Mouse (Mus musculus): ENCODE data around the gene Cel. TPM values are rescaled to one million over a fixed set of nuclear protein-coding genes. Genes with fewer than 3 reads are reported as not detected.

The Cel gene
- total RNA-seq, 2 experiments from 2014 or later, result not detected

DNA sequence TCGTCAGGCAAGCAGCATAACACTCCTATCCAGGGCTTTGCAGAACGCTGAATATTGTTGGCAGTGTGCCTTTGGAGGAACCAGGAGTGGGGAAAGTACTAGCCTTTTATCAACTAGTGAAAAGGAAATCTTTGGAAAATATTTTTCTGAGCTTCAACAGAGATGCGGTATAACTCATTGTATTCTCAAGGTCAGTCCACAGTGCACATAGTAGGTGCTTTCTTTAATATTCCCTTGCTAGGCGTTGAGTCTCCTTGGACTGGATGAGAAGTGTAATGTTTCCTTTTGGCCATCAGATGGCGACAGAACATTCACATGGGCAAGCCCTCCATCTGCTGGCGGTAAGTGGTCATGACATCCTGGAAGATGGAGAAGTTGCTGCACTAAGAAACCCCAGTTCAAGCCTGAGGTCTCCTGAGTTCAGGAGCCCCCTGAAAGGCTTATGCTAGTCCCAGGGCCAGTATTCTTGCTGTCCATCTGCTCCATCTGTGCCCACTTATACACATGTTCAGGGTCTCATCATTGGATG, 21.9 kb upstream of the Cel start:
- DNase-seq, result peak; percentile 85

DNA sequence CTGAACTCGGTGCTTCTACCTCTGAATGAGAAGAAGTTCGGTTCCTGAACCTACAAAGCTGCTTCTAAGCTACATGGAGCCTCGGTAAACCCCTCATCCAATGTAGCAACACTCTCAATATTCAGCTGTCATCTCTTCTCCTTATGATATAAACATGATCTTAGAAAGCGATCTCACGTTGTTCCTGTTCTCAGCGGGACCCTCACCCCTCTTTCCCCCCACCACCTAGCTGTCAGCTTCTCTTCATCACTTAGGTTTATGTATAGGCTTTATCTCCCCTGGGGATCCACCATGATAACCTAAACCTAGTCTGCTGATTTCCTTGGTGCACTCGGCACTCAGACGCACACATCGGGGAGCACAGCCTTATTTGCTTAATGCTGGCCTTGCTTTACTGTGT, 20.4 kb upstream of the Cel start, which contains the start of gene Gtf3c5:
Gtf3c5 (minus strand) TSS at position 101 of the 400 bp plus-strand sequence.
- DNase-seq, result no peak

DNA sequence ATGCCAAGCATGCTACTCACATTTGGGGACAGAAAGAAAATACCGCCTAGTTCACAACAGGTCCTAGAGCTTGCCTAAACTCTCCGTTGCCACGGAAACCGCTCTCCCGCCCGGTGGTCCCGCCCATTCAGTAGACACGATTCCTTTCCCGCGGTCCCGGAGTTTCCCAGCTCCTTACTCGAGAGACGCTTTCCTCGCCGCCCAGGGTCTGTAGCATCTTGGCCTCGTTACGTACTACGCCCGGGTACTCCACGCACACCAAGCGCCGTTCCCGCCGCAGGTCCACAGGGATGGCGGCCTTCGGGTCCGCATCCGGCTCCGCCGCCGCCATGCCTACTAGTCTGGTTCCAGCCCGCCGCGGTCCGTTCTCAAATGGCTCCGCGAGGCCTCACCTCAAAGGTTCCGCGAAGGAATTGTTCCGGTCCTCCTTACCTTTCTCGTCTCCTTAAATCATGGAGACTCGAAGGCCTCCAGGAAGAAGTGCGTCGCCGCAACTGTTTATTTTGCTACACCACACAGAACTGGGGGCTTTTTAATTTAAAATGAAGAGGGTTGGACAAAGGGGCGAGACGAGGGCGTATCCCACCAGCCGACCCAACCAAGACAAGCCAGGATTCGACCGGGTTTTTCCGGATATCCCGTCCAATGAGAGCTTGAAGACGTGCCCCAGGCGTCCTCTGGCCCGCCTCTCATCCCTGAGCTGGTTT, 19.6 kb upstream of the Cel start:
- DNase-seq, result peak; percentile 92

DNA sequence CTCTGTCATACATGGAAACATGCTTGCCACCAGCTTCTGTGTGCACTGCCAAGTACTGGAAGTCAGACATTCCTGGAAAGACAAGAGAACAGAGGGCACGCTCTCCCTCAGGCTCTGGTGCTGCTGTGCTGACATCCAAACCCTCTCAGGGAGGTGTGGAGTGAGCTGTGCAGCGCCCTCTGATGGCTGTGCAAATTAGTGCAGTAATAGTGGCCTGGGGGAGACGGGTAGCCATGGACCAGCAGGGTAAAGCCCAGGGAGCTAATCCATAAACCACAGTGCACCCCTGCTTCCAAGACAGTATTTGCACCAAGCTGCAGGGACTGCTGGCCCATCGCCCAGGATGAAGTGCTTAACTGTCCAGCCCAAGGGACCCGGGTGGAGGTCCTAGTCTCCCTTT, 14.8 kb upstream of the Cel start:
- peak; percentile 52 for DNase-seq

DNA sequence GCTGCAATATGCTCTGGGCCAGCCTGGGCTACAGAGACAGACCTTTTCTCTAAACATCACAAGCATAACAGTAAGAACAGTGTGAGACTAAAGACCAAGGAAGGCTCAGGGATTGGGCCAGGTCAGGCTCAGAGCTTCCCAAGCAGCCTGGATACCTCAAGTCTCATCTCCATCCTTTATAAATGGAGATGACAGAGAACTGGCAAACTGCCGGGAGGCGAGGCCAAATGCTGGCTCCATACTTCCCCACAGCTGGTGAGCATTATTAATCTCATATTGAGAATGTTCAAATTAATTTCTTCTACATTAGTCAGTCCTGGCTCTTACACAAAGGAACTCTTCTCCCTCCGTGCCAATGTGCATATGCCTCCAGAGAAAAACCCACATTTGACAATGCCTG, 13.6 kb upstream of the Cel start:
- peak; percentile 56 for DNase-seq

DNA sequence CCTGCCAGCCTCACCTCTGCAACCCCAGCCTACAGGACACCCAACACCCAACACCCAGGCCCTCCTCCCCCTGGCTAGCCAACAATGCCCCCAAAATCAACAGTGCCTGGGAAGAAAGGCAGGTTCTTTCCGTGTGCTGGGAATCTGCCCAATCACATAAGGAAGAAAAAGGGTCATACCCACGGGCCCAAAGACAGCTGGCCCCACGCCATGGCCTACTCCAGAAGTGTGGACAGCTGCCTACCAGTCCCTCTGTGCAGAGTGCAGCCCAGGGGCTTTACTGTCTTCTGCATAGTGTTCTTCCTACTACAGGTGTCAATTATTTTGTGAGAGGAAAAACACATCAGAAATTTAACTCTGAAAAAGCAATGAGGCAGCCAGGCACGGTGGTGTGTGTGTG, 12.1 kb upstream of the Cel start:
- no peak for DNase-seq

DNA sequence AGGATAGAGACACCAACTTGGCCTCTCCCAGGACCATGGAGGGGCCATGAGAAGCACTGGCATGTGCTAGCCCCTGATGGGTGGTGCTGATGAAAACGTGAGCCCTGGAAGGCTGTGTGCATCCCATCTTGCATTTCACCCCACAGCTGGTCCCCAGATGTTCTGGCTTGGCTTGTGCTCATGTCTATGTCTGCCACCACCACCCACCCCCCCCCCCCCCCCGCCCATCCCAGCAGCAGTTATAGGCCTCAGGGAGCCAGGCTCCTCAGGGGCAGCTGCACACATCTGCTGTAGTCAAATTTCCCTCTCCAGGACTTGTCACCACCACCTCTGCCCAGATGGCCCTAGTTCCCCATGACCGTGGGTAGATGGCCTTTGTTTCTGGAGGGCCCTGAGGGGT, 6.7 kb upstream of the Cel start:
- peak; percentile 43 for DNase-seq

DNA sequence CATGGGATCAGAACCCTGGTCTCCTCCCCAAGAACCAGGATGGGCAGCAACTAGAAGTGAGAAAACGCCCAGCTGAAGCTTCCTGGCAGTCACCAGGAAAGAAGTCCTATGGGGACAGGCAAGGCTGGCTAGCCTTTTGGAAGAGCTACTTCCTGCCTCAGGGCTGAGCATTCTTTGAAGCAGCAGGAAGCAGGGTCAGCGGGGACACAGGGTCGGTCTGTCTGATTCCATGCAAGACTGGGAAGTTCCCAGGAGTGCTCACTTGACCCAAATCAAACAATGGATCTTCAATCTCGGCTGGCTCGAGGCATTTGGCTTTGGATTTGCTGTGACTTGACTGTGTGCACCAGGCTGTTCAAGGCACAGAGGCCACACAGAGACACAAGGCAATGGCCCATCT, 3.3 kb upstream of the Cel start:
- peak; percentile 31 for DNase-seq

DNA sequence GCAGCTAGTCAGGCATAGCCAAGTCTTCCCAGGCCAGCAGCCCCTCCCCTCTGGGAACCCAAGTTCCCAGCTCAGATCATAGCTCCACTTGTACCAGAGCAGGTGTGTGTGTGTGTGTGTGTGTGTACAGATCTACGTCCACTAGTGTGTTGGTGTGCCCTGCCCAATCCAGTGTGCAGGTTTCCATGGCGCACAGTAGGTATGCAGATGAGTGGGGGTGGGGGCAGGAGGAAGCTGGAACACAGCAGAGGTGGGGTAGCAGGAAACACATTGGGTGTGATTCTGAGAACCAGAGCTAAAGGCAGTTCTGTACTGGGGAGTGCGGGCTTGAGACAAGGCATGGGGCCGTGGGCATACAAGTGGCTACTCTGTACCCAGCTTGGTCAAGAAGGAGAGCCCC, 1.2 kb upstream of the Cel start:
- DNase-seq, result no peak

DNA sequence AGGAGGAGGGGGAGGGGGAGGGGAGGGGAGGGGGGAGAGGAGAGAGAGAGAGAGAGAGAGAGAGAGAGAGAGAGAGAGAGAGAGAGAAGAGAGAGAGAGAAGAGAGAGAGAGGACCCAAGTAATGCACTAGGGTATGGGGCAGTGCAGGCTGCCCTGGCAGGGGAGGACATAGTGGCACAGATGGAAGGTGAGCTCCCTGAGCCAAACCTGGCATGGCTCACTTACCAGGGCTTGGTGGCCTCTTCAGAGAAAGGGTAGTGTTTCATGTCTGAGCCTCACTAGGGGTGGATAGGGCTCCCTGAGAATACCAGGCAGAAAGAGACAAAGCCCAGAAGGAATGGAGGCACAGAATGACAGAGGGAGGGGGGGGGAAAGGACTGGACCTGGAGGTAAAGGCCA, 627 bp upstream of the Cel start:
- DNase-seq, result no peak

DNA sequence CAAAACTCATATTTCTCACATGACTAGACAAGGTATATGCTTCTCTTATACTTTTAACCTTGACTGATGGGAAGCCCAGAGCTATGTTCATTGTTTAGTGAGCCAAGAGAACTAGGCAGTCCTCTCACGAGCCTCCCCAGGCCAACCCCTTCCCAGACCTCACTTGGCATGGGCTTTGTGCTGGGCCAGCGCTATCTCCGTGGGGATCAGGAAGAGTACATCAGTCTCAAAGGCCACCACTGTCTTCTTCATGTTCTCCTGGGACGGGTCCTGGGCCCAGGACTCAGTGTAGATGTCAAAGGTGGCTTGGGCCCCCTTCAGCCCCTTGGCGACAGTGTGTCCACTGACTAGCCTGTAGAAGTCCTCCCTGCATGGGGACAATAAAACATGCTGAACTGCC, 5.8 kb downstream of the Cel start:
- no peak for DNase-seq

DNA sequence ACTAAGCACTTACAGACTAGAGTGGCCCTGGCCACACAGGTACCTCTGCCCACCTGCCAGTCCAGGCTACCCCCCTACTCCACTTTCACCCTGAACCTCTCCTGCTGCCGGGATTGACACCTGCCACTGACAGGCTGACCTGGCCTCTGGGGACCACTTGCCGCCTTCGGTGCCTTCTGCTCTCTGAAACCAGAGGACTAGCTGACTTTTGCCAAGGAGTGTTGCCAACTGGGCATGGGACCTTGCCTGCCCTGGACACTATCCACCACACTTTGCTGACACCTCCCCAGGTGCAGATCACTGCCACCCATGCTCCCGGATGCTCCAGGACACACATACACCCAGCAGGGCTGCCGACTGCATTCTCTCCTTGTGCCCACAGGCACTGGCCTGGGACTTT, 10.9 kb downstream of the Cel start:
- DNase-seq, result no peak

DNA sequence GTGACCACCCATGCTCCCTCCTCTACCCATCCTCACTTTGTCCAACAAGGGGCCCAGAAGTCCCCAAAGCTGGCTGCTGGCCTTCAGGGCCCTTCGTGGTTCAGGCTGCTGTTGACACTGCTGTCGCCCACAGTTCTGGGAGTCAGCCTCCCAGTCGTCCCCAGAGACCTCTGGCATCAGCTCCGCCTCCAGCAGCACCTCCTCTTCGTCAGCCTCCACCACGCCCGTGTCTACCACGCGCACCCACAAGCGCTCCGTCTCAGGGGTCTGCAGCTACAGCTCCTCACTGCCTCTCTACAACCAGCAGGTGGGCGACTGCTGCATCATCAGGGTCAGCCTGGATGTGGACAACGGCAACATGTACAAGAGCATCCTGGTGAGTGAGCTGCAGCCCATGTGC, 14.0 kb downstream of the Cel start:
- no peak for DNase-seq

DNA sequence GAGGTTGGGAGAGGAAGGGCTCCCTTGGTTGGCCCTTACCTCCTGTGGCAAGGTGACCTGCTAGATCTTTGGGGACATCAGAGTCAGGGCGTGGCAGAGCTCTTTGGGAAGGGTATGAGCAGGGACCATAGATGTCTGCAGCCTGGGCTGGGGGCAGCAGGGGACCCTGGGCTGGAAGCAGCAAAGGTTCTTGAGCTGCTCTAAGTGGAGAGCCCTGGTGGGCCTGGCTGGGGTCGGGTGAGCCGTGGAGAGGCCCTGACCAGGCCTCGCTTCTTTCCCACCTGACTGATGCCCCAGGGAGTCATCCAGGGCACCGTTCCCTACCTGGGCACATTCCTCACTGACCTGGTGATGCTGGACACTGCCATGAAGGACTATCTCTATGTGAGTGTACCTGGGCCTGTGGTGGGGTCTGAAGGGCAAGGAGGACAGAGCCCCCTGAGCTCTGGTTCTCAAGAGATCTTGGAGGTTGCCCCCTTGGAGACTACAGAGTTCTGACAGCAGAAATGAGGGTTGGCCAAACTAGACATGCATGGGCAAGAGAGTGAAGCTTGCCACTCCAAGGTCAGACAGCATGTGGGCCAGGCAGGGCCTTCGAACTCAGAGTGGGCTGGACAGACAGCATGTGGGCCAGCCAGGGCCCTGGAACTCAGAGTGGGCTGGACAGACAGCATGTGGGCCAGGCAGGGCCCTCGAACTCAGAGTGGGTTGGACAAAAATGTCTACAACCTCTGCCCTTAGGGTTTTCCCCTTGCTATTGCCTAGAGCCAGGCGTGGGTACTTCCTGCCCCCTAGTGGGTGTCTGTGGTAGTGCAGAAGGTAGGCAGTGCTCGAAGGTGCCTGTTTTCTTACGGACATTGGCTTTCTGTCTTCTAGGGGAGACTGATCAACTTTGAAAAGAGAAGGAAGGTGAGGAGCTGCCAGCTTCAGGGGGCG, 15.7 kb downstream of the Cel start:
- peak; percentile 92 for DNase-seq

DNA sequence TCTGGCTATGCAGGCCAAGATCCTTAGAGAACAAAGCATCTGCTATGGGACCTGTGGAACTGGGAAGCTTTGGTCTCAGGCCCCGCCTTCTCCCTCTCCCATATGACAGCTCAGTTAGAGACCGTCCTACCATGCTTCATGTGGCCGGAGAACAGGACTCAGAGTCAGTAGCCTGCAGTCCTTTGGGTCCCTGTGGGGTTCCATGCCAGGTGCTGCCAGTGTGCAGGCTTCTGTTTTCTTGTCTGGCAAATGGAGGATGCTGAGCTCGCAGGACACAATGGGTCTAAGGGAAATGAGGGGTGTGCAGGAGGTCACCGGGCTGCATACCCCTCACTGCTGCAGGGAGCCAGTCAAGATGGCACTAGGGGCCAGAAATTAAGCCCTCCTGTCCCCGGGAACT, 16.6 kb downstream of the Cel start:
- no peak for DNase-seq

DNA sequence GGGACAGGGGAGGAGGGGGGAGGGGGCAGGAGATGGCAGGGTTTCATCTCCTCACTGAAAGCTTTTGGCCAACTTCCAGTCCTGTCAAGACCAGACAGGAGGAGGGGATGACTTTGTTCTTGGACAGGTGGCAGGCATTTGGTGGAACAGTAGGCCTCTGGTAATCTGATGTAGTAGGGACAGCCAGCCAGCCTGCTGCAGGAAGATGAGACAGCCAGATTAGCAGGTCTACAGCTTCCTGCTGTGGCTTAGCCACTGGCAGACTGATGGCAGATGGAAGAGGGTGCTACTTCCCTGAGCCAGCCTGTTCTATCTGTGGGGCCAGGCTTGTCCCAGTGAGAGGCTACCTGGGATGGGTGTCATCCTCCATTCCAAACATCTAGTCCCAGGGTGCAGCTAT, 17.2 kb downstream of the Cel start:
- no peak for DNase-seq

DNA sequence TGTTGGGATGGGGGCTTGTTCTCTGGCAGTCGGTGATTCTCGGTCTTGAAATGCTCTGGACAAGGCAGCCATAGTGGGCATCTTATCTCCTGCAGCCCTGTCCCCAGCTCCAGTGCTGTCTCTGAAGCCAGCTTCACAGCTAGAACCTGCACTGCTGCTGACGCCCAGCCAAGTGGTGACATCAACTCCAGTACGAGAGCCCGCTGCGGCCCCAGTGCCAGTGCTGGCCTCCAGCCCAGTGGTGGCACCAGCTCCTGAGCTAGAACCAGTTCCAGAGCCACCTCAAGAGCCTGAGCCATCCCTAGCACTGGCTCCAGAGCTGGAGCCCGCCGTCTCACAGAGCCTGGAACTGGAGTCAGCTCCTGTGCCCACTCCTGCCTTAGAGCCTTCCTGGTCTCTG, 19.3 kb downstream of the Cel start:
- DNase-seq, result no peak

DNA sequence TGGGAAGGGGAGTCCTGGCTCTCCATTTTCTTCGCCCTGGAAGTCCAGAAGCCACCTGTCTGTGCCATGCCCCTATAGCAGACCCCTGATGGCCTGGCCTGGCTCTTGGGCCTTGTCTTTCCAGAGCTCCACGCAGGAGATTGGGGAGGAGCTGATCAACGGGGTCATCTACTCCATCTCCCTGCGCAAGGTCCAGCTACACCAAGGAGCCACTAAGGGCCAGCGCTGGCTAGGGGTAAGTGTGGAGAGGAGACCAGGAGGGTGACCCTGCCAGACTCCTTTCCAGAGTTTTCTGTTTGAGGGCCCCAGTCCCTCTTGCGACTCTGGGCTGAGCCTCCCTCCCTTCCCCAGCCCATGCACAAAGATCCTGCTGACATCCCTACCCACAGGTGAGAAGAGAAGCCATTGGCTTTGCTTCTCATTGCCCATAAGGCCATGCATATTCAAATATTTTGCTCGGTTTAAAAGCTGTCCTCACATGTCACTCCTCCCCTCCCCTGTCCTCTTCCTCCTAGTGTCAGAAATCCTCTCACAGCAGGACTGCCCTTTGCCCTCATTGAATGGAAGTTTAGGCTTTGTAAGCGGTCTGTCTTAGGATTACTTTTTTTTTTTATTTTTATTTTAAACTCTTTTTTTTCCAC, 22.5 kb downstream of the Cel start:
- DNase-seq, result no peak

DNA sequence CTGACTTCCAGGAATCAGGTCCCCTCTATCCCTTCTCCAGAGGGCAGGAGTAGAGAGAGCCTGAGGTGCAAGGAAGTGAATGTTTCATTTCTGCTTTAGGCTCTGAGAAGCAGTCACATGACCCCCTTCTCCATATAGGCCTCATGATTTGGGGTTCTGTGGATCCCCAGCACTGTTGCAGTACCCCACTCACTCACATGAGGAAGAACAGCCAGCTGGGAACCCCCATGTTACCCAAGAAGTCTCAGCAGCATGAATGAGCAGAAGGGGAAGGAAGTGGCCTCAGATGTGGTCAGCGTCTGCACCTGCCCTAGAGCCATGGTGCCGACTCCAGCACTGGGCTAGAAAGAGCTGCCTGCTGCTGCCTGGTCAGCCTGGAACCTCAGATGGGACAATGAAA, 23.3 kb downstream of the Cel start:
- DNase-seq, result no peak

DNA sequence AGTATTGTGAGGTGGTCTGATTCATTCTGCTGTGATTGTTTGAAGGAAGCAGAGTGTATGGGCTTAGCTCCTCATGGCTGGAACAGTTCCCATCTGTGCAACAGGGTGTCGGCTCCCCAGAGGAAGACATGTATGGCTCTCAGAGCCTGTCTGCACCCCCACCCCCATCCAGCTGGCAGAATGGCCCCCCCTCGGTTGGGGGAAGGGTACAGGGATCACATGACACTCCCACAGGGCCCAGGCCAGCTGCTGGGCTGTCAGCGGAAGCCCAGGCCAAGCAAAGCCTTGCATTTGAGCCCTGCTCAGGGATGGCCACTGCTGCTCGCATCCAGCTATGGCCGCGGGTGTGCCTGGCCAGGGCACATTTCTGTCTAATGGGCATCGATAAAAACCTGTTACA, 24.0 kb downstream of the Cel start:
- DNase-seq, result peak; percentile 78

DNA sequence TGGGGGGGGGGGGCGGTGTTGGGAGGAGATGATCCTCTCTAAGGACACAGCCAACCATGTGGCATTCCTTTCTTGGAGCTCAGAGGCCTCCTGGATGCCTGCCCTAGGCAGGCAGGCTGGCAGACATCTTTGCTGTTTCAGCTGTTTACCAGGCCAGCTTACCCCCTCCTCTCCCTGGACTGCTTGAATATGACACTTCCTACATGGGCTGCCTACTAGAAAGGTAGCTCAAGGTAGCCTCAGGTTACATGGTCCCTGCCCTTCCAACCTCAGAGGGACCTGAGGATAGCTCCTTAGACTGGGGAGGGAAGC, 24.4 kb downstream of the Cel start:
- no peak for DNase-seq

DNA sequence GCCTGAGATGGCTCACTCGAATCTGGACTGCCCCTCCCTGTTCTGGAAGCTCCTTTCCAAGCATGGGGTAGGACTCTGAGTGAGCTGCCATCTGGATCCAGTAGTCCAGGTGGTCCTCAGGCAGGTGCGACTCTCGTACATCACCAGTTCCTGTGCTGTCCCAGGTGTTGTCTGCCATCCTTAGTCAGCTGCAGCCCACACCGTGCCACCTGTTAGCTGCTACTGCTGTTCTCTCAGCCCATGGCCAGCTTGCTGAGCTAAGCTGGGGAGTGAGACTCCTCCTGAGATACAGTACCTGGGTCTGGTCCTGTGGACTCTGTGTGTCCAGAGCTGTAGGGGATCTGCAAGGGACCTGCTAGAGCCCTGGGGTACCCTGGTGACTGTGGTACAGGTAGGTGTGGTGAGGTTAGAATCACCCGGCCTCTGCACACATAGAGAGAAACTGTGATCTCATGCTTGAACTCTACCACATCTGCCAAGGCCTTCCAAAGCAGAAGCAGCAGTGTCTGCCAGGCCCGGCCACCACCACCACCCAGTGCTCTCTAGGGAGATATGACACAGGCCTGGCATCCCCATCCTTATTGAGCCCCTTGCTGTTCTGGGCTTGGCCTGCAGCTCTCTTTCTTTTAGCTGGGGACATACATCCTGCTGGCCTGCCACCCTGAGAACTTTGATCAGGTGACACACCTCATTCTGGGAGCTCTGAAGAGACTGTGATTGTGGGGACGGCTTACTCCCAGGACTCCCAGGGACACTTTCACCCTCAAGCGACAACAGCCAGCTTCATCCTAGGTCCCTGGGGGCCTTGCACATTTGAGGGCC, 25.0 kb downstream of the Cel start:
- no peak for DNase-seq

DNA sequence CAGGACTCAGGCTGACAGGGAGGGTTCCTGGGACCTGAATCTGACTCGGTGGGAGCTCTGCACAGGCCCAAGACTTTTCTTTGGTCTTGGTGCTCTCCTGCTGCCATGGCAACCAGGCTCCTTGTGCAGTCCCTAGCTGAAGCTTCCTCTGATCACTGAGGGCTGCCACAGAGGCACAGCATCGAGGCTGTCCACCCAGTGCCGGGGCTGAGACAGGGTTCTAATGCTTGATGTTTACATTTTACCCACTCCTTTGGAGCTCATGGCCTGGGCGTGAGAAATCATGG, 25.6 kb downstream of the Cel start:
- DNase-seq, result no peak

Data from heart, postnatal 4 days (tissue).